Mouse (Mus musculus): ENCODE measurements at regions not wholly inside any gene's neighbourhood (a gene's known extent, or its start where the extent isn't known, plus 50 kb on each side); places are given as distances from the start of the nearest gene placed in this dataset.

- TF ChIP-seq GATA1 (IDR thresholded peaks at IDR 0.05; ENCODE audit: borderline replicate concordance, low read length) (no peak), FLI1 (IDR thresholded peaks at IDR 0.05; ENCODE audit: low read length) (no peak)
These were observed 138.5 kb upstream of the Slco3a1 start for GRCm38 (mm10) chr7:74693049-74693448.

Data from megakaryocyte, embryonic 14.5 days (primary cell).